Mouse (Mus musculus): ENCODE measurements at regions not wholly inside any gene's neighbourhood (a gene's known extent, or its start where the extent isn't known, plus 50 kb on each side); places are given as distances from the start of the nearest gene placed in this dataset.

DNA sequence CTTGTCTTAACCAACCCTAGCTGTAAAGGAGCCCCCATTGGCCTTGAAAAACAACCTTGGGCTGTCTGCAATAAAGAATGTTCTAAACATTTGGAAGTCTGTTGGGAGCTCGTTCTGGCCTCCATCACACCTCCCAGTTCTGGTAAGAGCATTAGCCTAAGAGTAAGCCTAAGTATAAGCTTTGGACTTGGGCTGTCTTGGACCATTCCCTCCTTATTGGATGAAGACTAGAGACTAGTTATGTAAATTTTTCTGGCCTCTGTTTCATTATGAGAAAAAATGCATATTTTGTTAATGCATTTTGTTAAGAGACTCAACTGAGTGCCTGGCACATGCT lies 140.5 kb upstream of the Tmc3 start:
- TF ChIP-seq CTCF (IDR thresholded peaks at IDR 0.05; ENCODE audit: low read depth) (no peak), EP300 (IDR thresholded peaks at IDR 0.05; ENCODE audit: low read depth) (no peak)
